Mouse (Mus musculus) liver, adult 2 months (tissue): ENCODE data around the gene Klk8.

Source experiments
- CTCF ChIP-seq: fragments of 200-500 bp; IDR thresholded peaks from 2 replicates; pipeline ENCODE4 v1.5.1; 2011; ENCODE audit warnings: low read depth, low read length, control low read depth
- POLR2A ChIP-seq: fragments of 200-500 bp; IDR thresholded peaks from 2 replicates; pipeline ENCODE4 v1.6.1; 2011; ENCODE audit warnings: low read length, control low read depth; ENCODE audit not compliant: insufficient read depth; ENCODE audit errors: extremely low read depth

DNA sequence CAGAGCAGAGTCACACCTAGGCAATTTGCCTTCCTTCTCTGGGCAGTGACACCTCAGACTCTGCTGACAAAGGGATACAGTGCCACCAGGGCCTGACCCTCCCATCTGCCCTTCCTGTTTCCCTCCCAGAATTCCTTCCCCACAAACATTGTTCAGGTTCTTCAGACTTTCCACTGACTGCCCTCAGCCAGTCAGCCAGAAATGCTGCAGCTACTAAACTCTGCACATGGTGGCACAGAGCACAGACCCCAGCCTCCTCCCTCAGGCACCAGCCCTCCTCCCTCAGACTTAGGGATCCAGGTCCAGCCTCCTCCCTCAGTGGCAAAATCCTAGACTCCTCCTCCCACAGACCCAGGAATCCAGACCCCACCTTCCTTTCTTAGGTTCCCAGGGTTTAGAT is 19.4 kb downstream of the Klk8 start:
- TF ChIP-seq CTCF (no peak), POLR2A (no peak)
